Mouse (Mus musculus): ENCODE data around the gene Gm10570. TPM values are rescaled to one million over a fixed set of nuclear protein-coding genes. Genes with fewer than 3 reads are reported as not detected.
A peak's percentile ranks its signal among the peaks of the same experiment; 100 is the strongest.

The Gm10570 gene
- polyA plus RNA-seq, 1 experiment from 2014 or later, result not detected

GRCm38 (mm10) chr4:130321640-130322039 lies 13.2 kb upstream of the Gm10570 start:
- Histone ChIP-seq H3K4me1 (peaks cover 6% of the 10 kb centered on the region; the same call in 1 of the 2 replicates), H3K9me3 (no peaks in the 10 kb centered on the region), H3K4me3 (no peak overlapping the region), H3K36me3 (replicated peaks) (peaks cover 94% of the 10 kb centered on the region), H3K27ac (replicated peaks) (no peak overlapping the region), H3K27me3 (replicated peaks; ENCODE audit: low read depth, poor library complexity, severe bottlenecking) (no peaks in the 10 kb centered on the region)
- DNase-seq (ENCODE audit: low spot score), result no peak
- WGBS, result 95% methylated on average over 7 of the region's 7 CpGs

GRCm38 (mm10) chr4:130319564-130319963 lies 11.1 kb upstream of the Gm10570 start:
- Histone ChIP-seq H3K27ac (replicated peaks) (no peak overlapping the region), H3K4me1 (peaks cover 6% of the 10 kb centered on the region; the same call in 1 of the 2 replicates), H3K27me3 (replicated peaks; ENCODE audit: low read depth, poor library complexity, severe bottlenecking) (no peaks in the 10 kb centered on the region), H3K9me3 (no peaks in the 10 kb centered on the region), H3K36me3 (replicated peaks) (peaks cover 94% of the 10 kb centered on the region), H3K4me3 (no peak overlapping the region)
- DNase-seq (ENCODE audit: low spot score), result no peak
- 85% methylated on average over 7 of the region's 7 CpGs for WGBS

GRCm38 (mm10) chr4:130318122-130318521 lies 9.6 kb upstream of the Gm10570 start:
- Histone ChIP-seq H3K9me3 (no peaks in the 10 kb centered on the region), H3K27ac (replicated peaks) (no peak overlapping the region), H3K4me3 (no peak overlapping the region), H3K27me3 (replicated peaks; ENCODE audit: low read depth, poor library complexity, severe bottlenecking) (no peaks in the 10 kb centered on the region), H3K4me1 (peaks cover 6% of the 10 kb centered on the region; the same call in 1 of the 2 replicates), H3K36me3 (replicated peaks) (peaks cover 93% of the 10 kb centered on the region)
- no peak for DNase-seq (ENCODE audit: low spot score)
- WGBS, result 68% methylated on average over 3 of the region's 3 CpGs

GRCm38 (mm10) chr4:130316691-130317090 lies 8.2 kb upstream of the Gm10570 start:
- H3K9me3 ChIP-seq, result no peaks in the 10 kb centered on the region
- no peak overlapping the region for H3K4me3 ChIP-seq
- H3K36me3 ChIP-seq (replicated peaks), result peaks cover 87% of the 10 kb centered on the region
- H3K27ac ChIP-seq (replicated peaks), result no peak overlapping the region
- peaks cover 3% of the 10 kb centered on the region; the same call in 1 of the 2 replicates for H3K27me3 ChIP-seq (replicated peaks; ENCODE audit: low read depth, poor library complexity, severe bottlenecking)
- 82% methylated on average over 10 of the region's 10 CpGs for WGBS
- no peak for DNase-seq (ENCODE audit: low spot score)
- H3K4me1 ChIP-seq, result peaks cover 6% of the 10 kb centered on the region; the same call in 1 of the 2 replicates

GRCm38 (mm10) chr4:130315771-130316527 lies 7.5 kb upstream of the Gm10570 start:
- Histone ChIP-seq H3K27ac (replicated peaks) (no peak overlapping the region), H3K36me3 (replicated peaks) (peaks cover 82% of the 10 kb centered on the region)
- WGBS, result 82% methylated on average over 13 of the region's 13 CpGs

GRCm38 (mm10) chr4:130313552-130313951 lies 5.1 kb upstream of the Gm10570 start:
- Histone ChIP-seq H3K36me3 (replicated peaks) (peaks cover 59% of the 10 kb centered on the region), H3K27ac (replicated peaks) (no peak overlapping the region), H3K4me3 (no peak overlapping the region), H3K4me1 (peaks cover 16% of the 10 kb centered on the region), H3K9me3 (no peaks in the 10 kb centered on the region), H3K27me3 (replicated peaks; ENCODE audit: low read depth, poor library complexity, severe bottlenecking) (peaks cover 35% of the 10 kb centered on the region)
- 92% methylated on average over 4 of the region's 4 CpGs for WGBS
- DNase-seq (ENCODE audit: low spot score), result no peak

More at GRCm38 (mm10) chr4:130315771-130316527, 7.5 kb upstream of the Gm10570 start:
- Histone ChIP-seq H3K4me3 (no peak overlapping the region), H3K4me1 (peaks cover 6% of the 10 kb centered on the region; the same call in 1 of the 2 replicates), H3K9me3 (no peaks in the 10 kb centered on the region), H3K27me3 (replicated peaks; ENCODE audit: low read depth, poor library complexity, severe bottlenecking) (peaks cover 11% of the 10 kb centered on the region)
- DNase-seq (ENCODE audit: low spot score), result no peak

- peaks cover 49% of the 10 kb centered on the region for H3K36me3 ChIP-seq (replicated peaks)
- H3K27me3 ChIP-seq (replicated peaks; ENCODE audit: low read depth, poor library complexity, severe bottlenecking), result peaks cover 45% of the 10 kb centered on the region
- peaks cover 20% of the 10 kb centered on the region for H3K4me1 ChIP-seq
- H3K9me3 ChIP-seq, result no peaks in the 10 kb centered on the region
- H3K4me3 ChIP-seq, result no peak overlapping the region
- WGBS, result 87% methylated on average over 3 of the region's 3 CpGs
- no peak overlapping the region for H3K27ac ChIP-seq (replicated peaks)
- DNase-seq (ENCODE audit: low spot score), result no peak
Observed at GRCm38 (mm10) chr4:130312526-130312925, 4.1 kb upstream of the Gm10570 start.

- whole genome bisulfite sequencing, result 42% methylated on average over 8 of the region's 8 CpGs
Observed at GRCm38 (mm10) chr4:130309254-130309653, 780 bp upstream of the Gm10570 start.

GRCm38 (mm10) chr4:130307851-130308230 lies 633 bp downstream of the Gm10570 start:
- Histone ChIP-seq H3K4me3 (peak overlapping the region; percentile 66), H3K27me3 (replicated peaks; ENCODE audit: low read depth, poor library complexity, severe bottlenecking) (peaks cover 89% of the 10 kb centered on the region), H3K9me3 (no peaks in the 10 kb centered on the region), H3K27ac (replicated peaks) (no peak overlapping the region), H3K4me1 (peaks cover 37% of the 10 kb centered on the region), H3K36me3 (replicated peaks) (peaks cover 4% of the 10 kb centered on the region; the same call in 1 of the 2 replicates)
- WGBS, result 0% methylated on average over 23 of the region's 23 CpGs
- DNase-seq (ENCODE audit: low spot score), result peak; percentile 85

More at GRCm38 (mm10) chr4:130309254-130309653, 780 bp upstream of the Gm10570 start:
- peaks cover 77% of the 10 kb centered on the region for H3K27me3 ChIP-seq (replicated peaks; ENCODE audit: low read depth, poor library complexity, severe bottlenecking)
- no peaks in the 10 kb centered on the region for H3K9me3 ChIP-seq
- peaks cover 18% of the 10 kb centered on the region for H3K36me3 ChIP-seq (replicated peaks)
- DNase-seq (ENCODE audit: low spot score), result no peak
- peak overlapping the region; percentile 66 for H3K4me3 ChIP-seq
- H3K4me1 ChIP-seq, result peaks cover 36% of the 10 kb centered on the region
- H3K27ac ChIP-seq (replicated peaks), result no peak overlapping the region; the same call in 1 of the 2 replicates

- WGBS, result 74% methylated on average over 10 of the region's 10 CpGs
- Histone ChIP-seq H3K36me3 (replicated peaks) (no peaks in the 10 kb centered on the region), H3K27me3 (replicated peaks; ENCODE audit: low read depth, poor library complexity, severe bottlenecking) (peaks cover 98% of the 10 kb centered on the region), H3K4me1 (peaks cover 45% of the 10 kb centered on the region), H3K9me3 (no peaks in the 10 kb centered on the region), H3K4me3 (no peak overlapping the region), H3K27ac (replicated peaks) (no peak overlapping the region)
- no peak for DNase-seq (ENCODE audit: low spot score)
Observed at GRCm38 (mm10) chr4:130306796-130307630, 1.5 kb downstream of the Gm10570 start.

GRCm38 (mm10) chr4:130304746-130305145 lies 3.7 kb downstream of the Gm10570 start:
- no peak overlapping the region for H3K4me3 ChIP-seq
- 25% methylated on average over 3 of the region's 3 CpGs for WGBS
- no peak overlapping the region for H3K27ac ChIP-seq (replicated peaks)
- peaks cover 47% of the 10 kb centered on the region for H3K4me1 ChIP-seq
- DNase-seq (ENCODE audit: low spot score), result no peak
- H3K9me3 ChIP-seq, result no peaks in the 10 kb centered on the region
- H3K36me3 ChIP-seq (replicated peaks), result no peaks in the 10 kb centered on the region
- H3K27me3 ChIP-seq (replicated peaks; ENCODE audit: low read depth, poor library complexity, severe bottlenecking), result peaks cover 80% of the 10 kb centered on the region

GRCm38 (mm10) chr4:130302285-130302870 lies 6.1 kb downstream of the Gm10570 start:
- Histone ChIP-seq H3K4me1 (peaks cover 26% of the 10 kb centered on the region), H3K27ac (replicated peaks) (no peak overlapping the region), H3K4me3 (no peak overlapping the region), H3K27me3 (replicated peaks; ENCODE audit: low read depth, poor library complexity, severe bottlenecking) (peaks cover 62% of the 10 kb centered on the region), H3K9me3 (no peaks in the 10 kb centered on the region), H3K36me3 (replicated peaks) (no peaks in the 10 kb centered on the region)
- DNase-seq (ENCODE audit: low spot score), result no peak
- WGBS, result 50% methylated on average over 12 of the region's 12 CpGs

All from embryonic facial prominence, embryonic 10.5 days (tissue).